Mouse (Mus musculus): ENCODE data around the gene Sgo2a.
"Not testable (repeated sequence)": the region's sequence is repeated elsewhere in the genome, so short reads cannot be mapped to it uniquely, and the experiment has no call there.

Gene Sgo2a

DNA sequence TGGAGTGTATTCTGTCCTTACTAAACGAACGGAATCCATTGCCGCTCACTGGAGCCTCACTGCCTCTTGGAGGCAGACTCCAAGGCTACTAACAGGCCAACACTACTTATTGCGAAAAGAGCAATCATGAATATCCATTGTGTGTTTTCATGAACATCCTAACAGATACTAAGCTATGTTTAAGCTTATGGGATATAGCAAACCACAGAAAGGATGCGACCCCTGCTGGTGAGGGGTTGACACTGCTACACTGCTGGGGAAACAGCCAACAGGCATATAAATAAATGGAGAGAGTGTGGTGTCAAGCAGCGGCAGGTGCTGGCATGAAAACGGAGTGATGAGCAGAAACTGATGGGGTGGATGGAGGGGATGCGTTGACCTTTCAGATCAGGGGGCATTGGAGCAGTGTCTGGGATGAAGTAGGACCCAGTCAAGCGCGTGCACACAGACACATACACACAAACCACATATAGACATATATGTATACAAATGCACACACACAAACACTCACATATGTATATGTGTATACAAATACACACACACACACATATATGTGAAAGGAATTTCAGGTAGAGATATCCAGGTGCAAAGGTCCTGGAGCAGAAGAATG, 35.5 kb downstream of the Sgo2a start:
- peak; percentile 20 to 31 for DNase-seq (ENCODE audit: low spot score in 2 of 2)

DNA sequence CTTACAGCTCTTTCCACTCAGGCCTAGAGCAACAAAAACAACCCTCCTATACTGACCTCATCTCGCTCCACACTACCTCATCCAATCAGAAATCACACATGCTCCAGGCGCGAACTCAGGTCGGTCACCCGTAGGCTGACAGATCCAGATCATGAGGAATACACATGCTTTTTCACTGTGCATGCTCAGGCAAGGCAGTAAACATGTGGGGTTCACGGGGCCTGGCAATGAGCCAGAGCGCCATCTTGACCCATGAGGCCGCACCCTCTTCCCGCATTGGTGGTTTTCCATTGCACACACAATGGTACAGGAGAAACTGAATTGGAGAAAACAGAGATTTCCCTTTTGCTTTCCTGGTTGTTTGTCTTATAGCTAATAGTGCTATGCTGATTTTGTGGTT, 41.5 kb downstream of the Sgo2a start:
- not testable (repeated sequence) for DNase-seq (ENCODE audit: low spot score in 2 of 2)

DNA sequence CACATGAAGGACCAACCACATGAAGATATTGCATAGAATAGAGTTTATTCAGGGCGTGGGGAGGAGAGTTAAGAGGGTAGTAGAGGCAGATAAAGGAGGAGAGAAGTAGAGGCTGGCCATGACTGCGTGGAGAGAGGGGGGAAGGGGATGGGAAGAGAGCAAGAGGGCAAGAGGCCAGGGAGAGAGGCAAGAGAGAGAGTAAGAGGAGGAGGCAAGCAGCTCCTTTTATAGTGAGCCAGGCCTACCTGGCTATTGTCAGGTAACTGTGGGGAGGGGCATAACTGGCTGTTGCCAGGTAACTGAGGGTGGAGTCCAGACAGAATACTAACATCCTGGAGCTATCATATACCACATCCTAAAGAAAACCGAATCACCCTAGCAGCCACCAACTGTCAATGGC, 49.3 kb downstream of the Sgo2a start:
- no peak for DNase-seq (ENCODE audit: low spot score in 2 of 2)

DNA sequence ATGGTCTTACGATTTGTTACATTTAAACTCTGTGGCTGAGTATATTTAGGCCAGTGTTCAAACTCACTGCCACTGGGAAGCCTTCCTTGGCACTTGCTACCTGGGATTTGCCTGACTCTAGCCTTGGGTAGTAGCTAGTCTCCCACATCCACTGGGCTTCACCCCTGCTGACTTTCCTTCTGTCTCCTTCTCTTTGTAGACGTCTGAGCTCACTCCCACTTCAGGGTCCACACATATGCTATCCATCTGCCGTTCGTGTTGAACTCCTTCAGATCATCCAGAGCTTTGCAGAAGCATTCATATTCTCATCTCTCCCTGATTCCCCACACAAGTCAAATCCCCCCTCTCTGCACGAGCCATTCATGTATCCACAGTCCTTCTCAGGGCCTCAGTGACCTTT, 49.8 kb downstream of the Sgo2a start:
- no peak for DNase-seq (ENCODE audit: low spot score in 2 of 2)

DNA sequence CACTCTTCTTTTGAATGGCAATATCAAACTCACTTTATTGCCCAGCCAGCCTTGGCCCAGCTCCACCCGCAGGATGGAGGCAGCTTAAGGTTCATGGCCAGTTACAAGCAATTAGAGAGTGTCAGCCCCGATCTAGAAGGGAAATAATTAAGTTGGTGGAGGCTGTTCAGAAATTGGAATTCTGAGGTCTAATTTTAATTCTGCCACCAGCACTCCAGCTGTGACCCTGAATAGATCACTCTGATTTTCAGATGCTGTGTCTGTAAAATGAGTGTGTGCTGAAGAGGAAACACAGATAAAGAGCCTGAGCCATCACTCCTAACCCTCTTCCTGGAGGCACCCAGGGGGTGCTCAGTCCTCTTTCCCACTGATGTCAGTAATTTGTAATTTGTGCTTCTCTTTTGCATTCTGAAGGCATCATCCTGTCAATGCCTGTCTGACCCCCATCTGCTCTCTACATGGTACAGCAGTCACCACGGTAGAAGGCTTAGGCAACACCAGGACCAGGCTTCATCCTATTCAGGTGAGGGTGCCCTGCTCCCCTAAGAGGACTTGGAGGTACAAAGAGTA, 51.0 kb downstream of the Sgo2a start:
- no peak for DNase-seq (ENCODE audit: low spot score in 2 of 2)

DNA sequence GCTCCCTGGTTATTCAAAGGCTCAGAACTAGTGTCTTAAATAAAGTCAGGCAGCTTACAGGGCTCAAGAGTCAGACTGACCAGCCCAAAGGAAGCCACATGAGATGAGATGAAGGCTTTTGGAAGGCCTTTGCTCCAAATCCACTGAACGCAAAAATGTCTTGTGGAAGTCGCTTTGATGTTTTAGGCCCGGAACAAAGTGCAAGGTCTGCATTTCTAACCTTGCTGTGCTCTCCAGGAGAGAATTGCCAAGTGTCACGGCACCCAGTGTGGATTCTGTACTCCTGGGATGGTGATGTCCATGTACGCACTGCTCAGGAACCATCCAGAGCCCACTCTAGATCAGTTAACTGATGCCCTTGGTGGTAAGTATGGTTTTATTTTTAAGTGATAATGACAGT, 53.4 kb downstream of the Sgo2a start:
- DNase-seq (ENCODE audit: low spot score in 2 of 2): no peak

DNA sequence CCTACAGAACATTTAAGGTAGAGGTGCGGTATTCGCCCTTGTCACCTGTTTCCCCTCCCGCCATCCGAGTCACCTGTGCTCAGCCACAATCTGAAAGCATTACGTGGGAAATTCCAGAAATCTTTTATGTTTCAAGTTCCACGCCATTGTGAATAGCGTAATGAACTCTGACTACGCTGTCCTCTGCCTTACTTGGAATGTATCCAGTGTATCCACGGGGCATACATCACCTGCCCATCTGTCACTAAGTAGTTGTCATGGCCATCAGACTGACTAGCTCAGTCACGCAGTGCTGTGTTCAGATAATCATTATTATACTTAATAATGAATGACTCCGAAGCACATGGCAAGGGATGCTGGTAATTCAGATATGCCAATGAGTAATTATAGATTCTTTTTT, 59.8 kb downstream of the Sgo2a start:
- DNase-seq (ENCODE audit: low spot score in 2 of 2): no peak

DNA sequence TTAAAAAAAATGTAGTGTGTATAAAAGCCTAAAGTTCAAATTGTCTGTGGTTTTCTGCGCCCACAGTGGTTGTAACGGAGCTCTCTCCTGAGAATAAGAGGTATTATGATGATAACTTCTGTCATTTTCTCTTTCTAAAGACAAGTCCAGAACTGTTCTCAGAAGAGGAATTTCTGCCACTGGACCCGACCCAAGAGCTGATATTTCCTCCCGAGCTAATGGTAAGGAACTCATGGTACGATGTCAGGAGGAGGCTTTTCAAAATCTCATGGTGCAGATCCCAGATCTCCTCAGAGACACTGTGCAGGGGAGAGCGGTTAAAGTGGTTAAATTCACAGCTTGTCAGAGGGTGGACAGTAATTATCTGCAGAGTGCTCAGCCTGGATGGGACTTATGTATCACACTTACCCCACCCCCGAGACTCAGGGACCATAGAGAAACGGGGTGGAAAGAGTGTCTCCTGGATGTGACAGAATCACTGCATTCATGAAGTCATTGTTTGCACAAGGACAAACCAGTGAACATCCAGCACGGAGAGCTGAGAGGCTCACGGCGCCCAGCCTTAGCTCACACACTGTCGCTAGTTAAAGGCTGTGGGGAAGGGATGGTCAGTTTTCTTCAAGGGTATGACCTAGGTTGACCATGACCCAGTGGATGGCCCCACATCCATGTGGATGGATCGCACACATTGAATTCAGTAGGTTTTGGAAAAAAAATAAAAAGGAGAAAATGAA, 60.5 kb downstream of the Sgo2a start:
- DNase-seq (ENCODE audit: low spot score in 2 of 2): no peak

DNA sequence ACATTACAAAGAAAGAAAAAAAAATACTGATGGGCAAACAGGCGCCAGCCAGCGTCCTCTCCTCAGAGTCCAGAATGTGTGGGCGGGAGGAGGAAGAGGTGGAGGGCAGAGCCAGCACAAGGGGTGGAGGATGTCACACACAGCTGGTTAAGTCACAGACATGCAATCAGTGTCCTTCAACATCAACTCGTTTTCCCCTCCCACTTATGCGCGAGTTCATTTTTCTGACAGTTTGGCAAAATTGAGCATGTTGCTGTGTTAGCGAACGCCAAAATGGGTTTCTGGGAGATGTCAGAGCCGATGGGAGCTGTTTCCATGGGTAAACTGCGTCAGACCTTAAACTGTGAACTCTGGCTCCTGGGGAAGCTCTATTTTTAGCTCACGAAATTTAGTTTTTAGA, 61.2 kb downstream of the Sgo2a start:
- DNase-seq (ENCODE audit: low spot score in 2 of 2): no peak

DNA sequence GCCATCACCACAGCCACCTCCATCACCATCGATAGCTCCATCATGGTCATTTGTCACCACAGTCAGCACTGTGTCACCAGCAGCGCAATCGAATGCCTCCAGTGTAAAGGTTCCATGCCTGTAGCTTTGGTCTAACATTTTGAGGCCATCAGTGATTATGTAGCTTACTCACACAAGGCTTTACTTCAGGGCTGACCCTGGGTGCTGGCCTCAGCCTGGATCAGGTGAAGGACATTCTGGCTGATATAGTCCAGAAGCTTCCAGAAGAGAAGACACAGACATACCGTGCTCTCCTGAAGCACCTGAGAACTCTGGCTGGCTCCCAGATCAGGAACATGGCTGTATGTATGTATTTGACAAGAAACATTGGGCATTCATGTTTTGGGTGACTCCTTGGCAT, 63.1 kb downstream of the Sgo2a start:
- no peak for DNase-seq (ENCODE audit: low spot score in 2 of 2)

DNA sequence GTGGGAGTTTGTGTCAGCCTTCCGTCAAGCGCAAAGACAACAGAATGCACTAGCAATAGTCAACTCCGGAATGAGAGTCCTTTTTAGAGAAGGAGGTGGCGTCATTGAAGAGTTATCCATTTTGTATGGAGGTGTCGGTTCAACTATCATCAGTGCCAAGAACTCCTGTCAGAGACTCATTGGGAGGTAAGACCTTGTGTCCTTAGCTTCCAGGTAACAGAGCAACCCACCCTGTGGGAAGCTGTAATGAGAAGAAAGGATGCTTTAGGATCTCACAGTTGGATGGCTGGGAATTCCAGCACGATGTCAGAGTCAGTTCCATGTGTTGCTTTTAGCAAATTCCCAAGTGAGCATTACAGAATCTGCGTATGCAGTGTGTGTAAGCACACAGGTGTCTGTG, 66.4 kb downstream of the Sgo2a start:
- DNase-seq (ENCODE audit: low spot score in 2 of 2): no peak

DNA sequence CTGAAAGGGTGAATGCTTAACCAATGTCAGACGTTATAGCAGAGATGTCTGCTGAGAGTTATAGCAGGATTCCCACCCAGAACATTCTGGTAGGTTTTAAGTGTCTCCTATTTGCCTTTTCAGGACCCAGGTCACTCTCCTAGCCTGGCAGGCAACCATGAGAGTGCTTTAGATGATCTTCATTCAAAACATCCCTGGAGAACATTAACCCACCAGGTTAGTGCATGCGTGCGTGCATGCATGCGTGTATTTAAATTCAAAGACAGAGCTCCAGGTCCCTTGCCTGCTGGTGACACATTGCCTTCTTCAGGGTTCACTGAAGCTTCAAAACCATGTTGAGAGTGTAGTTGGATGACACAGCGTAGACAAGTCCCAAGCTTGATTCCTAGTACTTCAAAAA, 69.4 kb downstream of the Sgo2a start:
- no peak for DNase-seq (ENCODE audit: low spot score in 2 of 2)

DNA sequence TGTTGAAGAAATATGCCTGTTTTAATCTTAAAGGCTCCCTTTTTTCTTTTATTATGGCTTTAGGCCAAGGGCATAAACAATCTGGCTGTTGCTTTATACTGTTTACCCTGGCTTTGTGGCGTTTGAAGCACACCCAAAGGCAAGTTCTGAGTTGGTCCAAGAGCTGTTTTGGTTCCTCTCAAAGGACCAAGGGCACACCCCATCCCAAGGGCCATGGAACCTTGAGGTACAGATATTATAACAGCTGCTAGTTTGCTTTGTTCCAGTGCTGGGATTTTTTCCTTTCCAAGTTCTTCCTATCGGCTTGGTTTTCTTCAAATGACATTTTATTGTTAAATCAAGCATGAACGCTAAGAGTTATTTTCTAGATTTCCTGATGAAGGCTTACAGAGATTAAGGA, 69.8 kb downstream of the Sgo2a start:
- DNase-seq (ENCODE audit: low spot score in 2 of 2): no peak

DNA sequence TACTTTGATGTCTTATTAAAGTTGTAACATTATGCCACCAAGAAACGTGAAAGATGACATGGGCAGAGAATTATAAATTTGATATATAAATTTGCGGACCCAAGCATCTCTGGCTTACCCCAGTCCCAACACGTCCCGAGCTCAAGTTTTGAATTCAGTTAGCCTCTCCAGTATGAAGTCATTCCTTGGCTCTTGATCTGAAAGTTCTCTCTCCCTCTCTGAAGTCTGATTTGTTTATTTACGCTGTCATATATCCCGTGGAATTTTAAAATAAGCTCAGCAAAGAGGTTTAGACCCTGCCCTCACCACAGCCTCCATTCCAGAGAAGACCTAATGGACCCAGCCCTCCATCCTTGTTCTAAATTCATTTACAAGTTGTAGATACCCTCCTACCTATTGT, 73.4 kb downstream of the Sgo2a start:
- no peak for DNase-seq (ENCODE audit: low spot score in 2 of 2)

DNA sequence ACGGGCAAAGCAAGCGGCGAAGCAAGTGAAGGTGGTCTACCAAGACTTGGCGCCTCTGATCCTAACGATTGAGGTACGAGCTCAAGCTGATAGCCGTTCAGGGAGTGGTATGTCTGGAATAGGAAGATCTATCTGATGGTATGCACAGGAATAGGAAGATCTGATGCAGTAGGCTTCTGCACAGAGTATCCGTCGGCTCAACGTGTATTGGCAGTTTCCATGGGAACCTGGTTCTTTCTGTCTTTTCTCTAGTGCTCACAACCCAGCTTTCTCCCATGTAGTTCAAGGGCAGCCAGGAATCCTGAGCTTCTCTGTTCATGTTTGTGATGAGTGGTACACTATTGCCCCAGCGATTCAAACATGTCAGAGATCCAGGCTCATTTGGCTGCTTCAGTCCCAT, 74.3 kb downstream of the Sgo2a start:
- DNase-seq (ENCODE audit: low spot score in 2 of 2): no peak

DNA sequence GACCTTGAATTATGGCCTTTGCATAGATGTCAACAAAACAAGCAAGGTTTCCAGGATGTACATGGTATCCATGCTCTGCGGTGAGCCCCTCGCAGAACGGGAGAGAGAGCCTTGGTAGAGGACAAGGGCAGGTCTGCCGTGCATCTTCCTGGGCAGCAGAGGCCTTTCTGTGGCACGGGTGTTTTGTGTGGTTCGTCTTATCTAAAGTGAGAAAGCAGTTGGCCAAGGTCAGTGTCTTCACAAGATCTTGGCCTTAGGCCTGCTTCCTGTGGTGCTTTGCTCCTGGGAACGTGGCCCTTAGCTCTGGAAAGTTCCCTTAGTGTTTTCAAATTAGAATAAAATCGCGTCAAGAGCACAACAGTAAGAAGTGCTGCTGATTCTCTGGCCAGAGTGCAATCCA, 75.2 kb downstream of the Sgo2a start:
- DNase-seq (ENCODE audit: low spot score in 2 of 2): no peak

DNA sequence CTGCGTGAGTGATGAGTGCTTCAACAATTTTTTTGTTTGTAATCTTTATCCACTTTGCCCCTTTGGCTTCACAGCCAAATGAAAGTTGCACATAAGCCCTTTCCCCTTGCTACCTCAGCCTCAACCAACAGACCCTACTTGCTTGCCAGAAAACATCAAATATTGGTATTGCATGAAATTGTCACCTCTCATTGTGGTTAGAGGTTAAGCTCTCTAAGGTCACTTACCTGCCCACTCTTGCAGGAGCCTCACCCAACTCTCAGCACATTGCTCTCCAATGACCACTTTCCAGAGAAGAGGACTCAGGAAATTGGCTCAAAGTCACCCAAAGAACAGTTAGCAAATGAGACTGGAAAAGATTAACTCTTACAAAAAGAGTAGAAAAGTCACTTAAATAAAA, 75.7 kb downstream of the Sgo2a start:
- no peak for DNase-seq (ENCODE audit: low spot score in 2 of 2)

DNA sequence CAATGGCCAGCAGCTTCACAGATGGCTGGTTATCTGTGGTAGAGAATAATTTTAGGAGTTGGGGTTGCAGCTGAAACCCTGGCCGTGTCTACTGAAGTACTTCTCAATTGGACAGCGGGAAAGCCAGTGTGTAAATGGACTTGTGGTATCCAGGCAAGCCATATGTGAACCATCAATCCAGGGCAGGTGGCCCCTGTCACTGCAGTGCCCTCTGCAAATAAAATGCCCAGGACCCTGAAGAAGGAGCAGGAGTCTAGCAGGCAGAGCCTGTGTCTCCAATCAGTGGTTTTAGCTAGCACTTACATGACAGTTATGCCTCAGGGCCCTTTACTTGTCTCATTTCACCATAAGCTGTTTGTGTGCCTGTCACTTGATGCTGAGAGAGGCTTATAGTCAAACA, 76.6 kb downstream of the Sgo2a start:
- no peak for DNase-seq (ENCODE audit: low spot score in 2 of 2)

DNA sequence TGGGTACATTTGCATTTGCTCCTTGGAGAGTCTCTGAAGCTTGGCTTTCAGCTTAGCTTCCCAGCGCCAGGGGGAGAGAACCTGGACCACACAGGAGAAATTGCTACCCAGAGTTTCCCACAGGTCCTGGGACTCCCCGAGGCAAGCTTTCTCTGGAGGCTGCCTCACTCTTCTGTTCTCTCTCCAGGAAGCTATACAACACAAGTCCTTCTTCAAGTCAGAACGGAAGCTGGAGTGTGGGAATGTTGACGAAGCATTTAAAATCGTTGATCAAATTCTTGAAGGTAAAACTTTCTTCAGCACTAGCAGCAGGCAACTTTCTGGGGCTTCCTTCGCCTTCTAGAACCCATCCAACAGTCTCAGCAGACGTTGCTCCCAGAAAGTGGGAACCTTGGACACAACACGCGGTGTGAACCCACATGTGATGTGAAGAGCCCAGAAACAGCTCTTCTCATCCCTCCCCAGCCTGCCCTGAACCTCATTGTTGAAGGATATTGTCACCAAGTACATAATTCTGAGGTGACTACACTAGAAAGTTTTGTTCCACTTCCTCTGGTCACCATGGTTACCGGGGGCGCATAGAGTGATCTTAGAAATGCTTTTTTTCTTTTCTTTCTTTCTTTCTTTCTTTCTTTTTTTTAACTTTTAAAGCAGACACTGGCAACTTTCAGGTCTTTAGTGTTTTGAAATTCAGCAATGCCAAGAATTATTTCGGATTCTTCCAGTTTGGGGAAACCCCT, 77.4 kb downstream of the Sgo2a start:
- no peak for DNase-seq (ENCODE audit: low spot score in 2 of 2)

DNA sequence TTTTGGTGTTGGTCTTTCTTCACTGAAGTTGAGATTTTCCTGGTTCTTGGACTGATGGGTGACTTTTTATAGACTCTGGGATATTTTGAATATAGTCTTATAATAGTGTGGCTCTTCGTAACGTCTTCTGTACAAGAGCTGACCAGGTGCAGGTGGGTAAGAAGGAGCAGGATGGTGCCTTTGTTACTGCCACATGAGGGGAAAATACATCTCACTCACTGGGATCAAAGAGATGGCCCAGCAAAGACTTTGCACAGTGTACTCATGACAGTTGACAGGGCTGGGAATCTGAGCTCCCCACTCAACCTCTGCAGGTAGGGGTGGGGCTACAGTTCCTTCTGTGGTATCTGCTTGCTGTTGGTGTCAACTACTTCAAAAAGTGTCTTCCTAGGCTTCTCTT, 78.5 kb downstream of the Sgo2a start:
- no peak for DNase-seq (ENCODE audit: low spot score in 2 of 2)
